Mouse (Mus musculus): ENCODE data around the gene Gm10639. TPM values are rescaled to one million over a fixed set of nuclear protein-coding genes. Genes with fewer than 3 reads are reported as not detected.
"Not testable (repeated sequence)": the region's sequence is repeated elsewhere in the genome, so short reads cannot be mapped to it uniquely, and the experiment has no call there.

Gene Gm10639
- total and polyA plus RNA-seq, 3 experiments: not detected

DNA sequence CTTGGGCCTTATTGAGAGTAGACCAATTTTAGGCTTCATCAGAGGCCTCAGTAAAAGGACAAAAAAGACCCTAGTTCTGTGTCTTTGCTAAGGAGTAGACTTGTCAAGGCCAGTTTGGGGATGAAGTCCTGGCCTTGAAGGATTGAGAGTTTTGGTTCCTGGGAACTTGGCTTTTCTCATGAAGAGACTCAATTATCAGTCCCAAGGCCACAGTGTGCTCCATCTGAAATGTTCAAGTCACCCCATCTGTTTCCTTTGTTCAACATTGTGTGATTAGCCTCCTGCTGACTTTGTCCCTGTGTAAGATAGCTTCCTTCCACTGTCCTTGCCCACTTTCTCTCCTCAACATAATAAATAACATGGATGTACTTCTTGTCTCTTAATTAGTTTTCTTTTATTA, 60.3 kb downstream of the Gm10639 start:
- H3K4me1 ChIP-seq (ENCODE audit: control insufficient read depth in 1 of 2, insufficient read depth in 2 of 2); H3K9ac ChIP-seq (ENCODE audit: insufficient read depth, low read depth); H3K36me3 ChIP-seq (replicated peaks in 1 of 2; ENCODE audit: control insufficient read depth in 1 of 2, insufficient read depth in 1 of 2, low read length in 1 of 2); H3K9me3 ChIP-seq (replicated peaks; ENCODE audit: low read length); H3K4me2 ChIP-seq (ENCODE audit: insufficient read depth, low read depth, poor library complexity, severe bottlenecking); dilution Hi-C loops (cut with MboI; ENCODE audit: extremely low pct_ligation_motif_present, extremely low pct_unique_long_range_greater_than_20kb, low sequenced_read_pairs); in situ Hi-C loops (cut with MboI; ENCODE audit: low pct_ligation_motif_present, low pct_unique_long_range_greater_than_20kb, low sequenced_read_pairs); H3K4me3 ChIP-seq (replicated peaks in 1 of 3; ENCODE audit: low read depth in 2 of 3, low read length in 2 of 3, poor library complexity in 1 of 3); H3K79me2 ChIP-seq (replicated peaks; ENCODE audit: control insufficient read depth, extremely low read depth, insufficient read depth, poor library complexity, severe bottlenecking); H3K27ac ChIP-seq (ENCODE audit: insufficient read depth, low read depth); DNase-seq (ENCODE audit: extremely low read depth): not testable (repeated sequence)
- H3K27me3 ChIP-seq (replicated peaks): peaks cover 24% of the 10 kb centered on the region

DNA sequence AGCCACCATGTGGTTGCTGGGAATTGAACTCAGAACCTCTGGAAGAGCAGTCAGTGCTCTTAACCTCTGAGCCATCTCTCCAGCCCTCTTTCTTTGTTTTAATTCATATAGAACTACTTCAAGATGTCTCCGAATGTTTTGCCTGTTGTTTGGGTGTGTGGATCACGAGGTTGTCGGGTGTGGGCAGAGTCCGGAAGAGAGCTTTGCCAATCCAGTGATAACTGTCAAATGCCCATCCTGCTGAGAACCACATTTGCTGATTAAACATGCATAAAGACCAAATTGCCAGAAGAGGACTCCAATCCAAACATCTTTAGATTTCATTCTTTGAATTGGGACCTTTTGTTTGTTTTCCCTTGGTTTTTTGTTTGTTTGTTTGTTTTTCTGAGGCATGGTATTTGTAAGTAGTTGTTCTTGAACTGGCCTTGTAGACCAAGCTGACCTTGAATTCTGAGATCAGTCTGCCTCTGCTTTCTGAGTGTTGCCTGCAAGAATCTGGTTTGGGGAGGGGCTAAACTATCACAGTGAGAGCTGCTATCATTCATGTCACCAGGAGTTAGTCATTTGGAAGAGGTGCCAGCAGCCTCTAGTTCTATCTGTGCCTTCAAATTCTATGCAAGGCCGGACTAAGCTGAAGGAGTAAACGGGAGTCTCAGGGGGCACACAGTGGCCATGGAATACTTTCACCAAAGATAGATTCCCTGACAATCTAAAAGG, 61.9 kb downstream of the Gm10639 start:
- H3K4me1 ChIP-seq (ENCODE audit: control insufficient read depth in 1 of 2, insufficient read depth in 2 of 2): no peaks in the 10 kb centered on the region
- in situ Hi-C loops (cut with MboI; ENCODE audit: low pct_ligation_motif_present, low pct_unique_long_range_greater_than_20kb, low sequenced_read_pairs): no loop called here
- peaks cover 33% of the 10 kb centered on the region for H3K27me3 ChIP-seq (replicated peaks)
- DNase-seq (ENCODE audit: extremely low read depth): no peak
- H3K4me2 ChIP-seq (ENCODE audit: insufficient read depth, low read depth, poor library complexity, severe bottlenecking): no peak overlapping the region
- no peak overlapping the region for H3K9ac ChIP-seq (ENCODE audit: insufficient read depth, low read depth)
- no peaks in the 10 kb centered on the region for H3K9me3 ChIP-seq (replicated peaks; ENCODE audit: low read length)
- H3K79me2 ChIP-seq (replicated peaks; ENCODE audit: control insufficient read depth, extremely low read depth, insufficient read depth, poor library complexity, severe bottlenecking): no peaks in the 10 kb centered on the region
- no peaks in the 10 kb centered on the region for H3K36me3 ChIP-seq (replicated peaks in 1 of 2; ENCODE audit: control insufficient read depth in 1 of 2, insufficient read depth in 1 of 2, low read length in 1 of 2)
- TF ChIP-seq CHD2 (IDR thresholded peaks at IDR 0.05; ENCODE audit: low read length) (no peak), MAX (IDR thresholded peaks at IDR 0.05; ENCODE audit: low read length) (no peak), MEF2A (IDR thresholded peaks at IDR 0.05; ENCODE audit: borderline replicate concordance, low read depth, low read length) (no peak), ELF1 (IDR thresholded peaks at IDR 0.05; ENCODE audit: low read depth, low read length) (no peak), TCF12 (IDR thresholded peaks at IDR 0.05; ENCODE audit: low read depth, low read length) (no peak), IRF4 (IDR thresholded peaks at IDR 0.05; ENCODE audit: low read depth, low read length) (no peak), SIN3A (IDR thresholded peaks at IDR 0.05; ENCODE audit: low read length) (no peak), KAT2A (IDR thresholded peaks at IDR 0.05; ENCODE audit: insufficient replicate concordance, low read length) (no peak), BHLHE40 (IDR thresholded peaks at IDR 0.05; ENCODE audit: low read depth, low read length) (no peak), MAFK (IDR thresholded peaks at IDR 0.05; ENCODE audit: insufficient replicate concordance, low read length) (no peak), EP300 (IDR thresholded peaks at IDR 0.05; ENCODE audit: low read length) (no peak), RAD21 (IDR thresholded peaks at IDR 0.05; ENCODE audit: low read depth, low read length) (no peak), UBTF (IDR thresholded peaks at IDR 0.05; ENCODE audit: low read depth, low read length) (no peak), JUND (conservative IDR thresholded peaks at IDR 0.05; ENCODE audit: low read depth, low read length) (no peak), E2F4 (IDR thresholded peaks at IDR 0.05; ENCODE audit: insufficient replicate concordance, low read depth, low read length) (no peak), MAZ (IDR thresholded peaks at IDR 0.05; ENCODE audit: low read depth, low read length) (no peak)
- dilution Hi-C loops (cut with MboI; ENCODE audit: extremely low pct_ligation_motif_present, extremely low pct_unique_long_range_greater_than_20kb, low sequenced_read_pairs): no loop called here
- H3K4me3 ChIP-seq (replicated peaks in 1 of 3; ENCODE audit: low read depth in 2 of 3, low read length in 2 of 3, poor library complexity in 1 of 3): no peak overlapping the region
- H3K27ac ChIP-seq (ENCODE audit: insufficient read depth, low read depth): no peak overlapping the region

Other genes starting within 250 kb of the Gm10639 start
- not detected in 2 replicates for gene Gcm1, start 238.0 kb upstream of the Gm10639 start, total RNA-seq (2012; rRNA removed)
- gene Gcm1, start 238.0 kb upstream of the Gm10639 start, total RNA-seq (2014; rRNA removed): not detected in 2 replicates
- not detected in 2 replicates for gene Gcm1, start 238.0 kb upstream of the Gm10639 start, polyA plus RNA-seq (2012; ENCODE audit: insufficient read length, low read depth)
- 18.3 and 20.8 TPM in 2 replicates for gene Fbxo9, start 180.9 kb upstream of the Gm10639 start, total RNA-seq (2012; rRNA removed)
- 24.2 and 25.5 TPM in 2 replicates for gene Fbxo9, start 180.9 kb upstream of the Gm10639 start, total RNA-seq (2014; rRNA removed)
- gene Fbxo9, start 180.9 kb upstream of the Gm10639 start, polyA plus RNA-seq (2012; ENCODE audit: insufficient read length, low read depth): 12.7 and 14.3 TPM in 2 replicates
- 3.4 and 4.8 TPM in 2 replicates for gene Ick, start 180.7 kb upstream of the Gm10639 start, total RNA-seq (2012; rRNA removed)
- gene Ick, start 180.7 kb upstream of the Gm10639 start, total RNA-seq (2014; rRNA removed): 4.5 and 5.0 TPM in 2 replicates
- 5.4 and 7.1 TPM in 2 replicates for gene Ick, start 180.7 kb upstream of the Gm10639 start, polyA plus RNA-seq (2012; ENCODE audit: insufficient read length, low read depth)
- gene Gsta4, start 107.1 kb upstream of the Gm10639 start, total RNA-seq (2012; rRNA removed): 0.50 and 0.85 TPM in 2 replicates
- gene Gsta4, start 107.1 kb upstream of the Gm10639 start, total RNA-seq (2014; rRNA removed): not detected in 2 replicates
- 0.47 and 1.2 TPM in 2 replicates for gene Gsta4, start 107.1 kb upstream of the Gm10639 start, polyA plus RNA-seq (2012; ENCODE audit: insufficient read length, low read depth)
- not detected in 2 replicates for gene Gsta1, start 59.3 kb upstream of the Gm10639 start, total RNA-seq (2012; rRNA removed)
- not detected in 2 replicates for gene Gsta1, start 59.3 kb upstream of the Gm10639 start, total RNA-seq (2014; rRNA removed)
- gene Gsta1, start 59.3 kb upstream of the Gm10639 start, polyA plus RNA-seq (2012; ENCODE audit: insufficient read length, low read depth): not detected in 2 replicates
- not detected in 2 replicates for gene Gm3776, start 32.8 kb upstream of the Gm10639 start, total RNA-seq (2012; rRNA removed)
- not detected in 2 replicates for gene Gm3776, start 32.8 kb upstream of the Gm10639 start, total RNA-seq (2014; rRNA removed)
- not detected in 2 replicates for gene Gm3776, start 32.8 kb upstream of the Gm10639 start, polyA plus RNA-seq (2012; ENCODE audit: insufficient read length, low read depth)
- gene Omt2a, start 24.9 kb downstream of the Gm10639 start, total RNA-seq (2012; rRNA removed): not detected in 2 replicates
- gene Omt2a, start 24.9 kb downstream of the Gm10639 start, total RNA-seq (2014; rRNA removed): not detected in 2 replicates
- gene Omt2a, start 24.9 kb downstream of the Gm10639 start, polyA plus RNA-seq (2012; ENCODE audit: insufficient read length, low read depth): not detected in 2 replicates
- gene Omt2b, start 37.7 kb downstream of the Gm10639 start, total RNA-seq (2012; rRNA removed): not detected in 2 replicates
- gene Omt2b, start 37.7 kb downstream of the Gm10639 start, total RNA-seq (2014; rRNA removed): not detected in 2 replicates
- gene Omt2b, start 37.7 kb downstream of the Gm10639 start, polyA plus RNA-seq (2012; ENCODE audit: insufficient read length, low read depth): not detected in 2 replicates
- not detected in 2 replicates for gene Gsta2, start 65.9 kb downstream of the Gm10639 start, total RNA-seq (2012; rRNA removed)
- not detected in 2 replicates for gene Gsta2, start 65.9 kb downstream of the Gm10639 start, total RNA-seq (2014; rRNA removed)
- not detected in 2 replicates for gene Gsta2, start 65.9 kb downstream of the Gm10639 start, polyA plus RNA-seq (2012; ENCODE audit: insufficient read length, low read depth)
- gene Dppa5a, start 78.3 kb downstream of the Gm10639 start, total RNA-seq (2012; rRNA removed): not detected in 2 replicates
- gene Dppa5a, start 78.3 kb downstream of the Gm10639 start, total RNA-seq (2014; rRNA removed): not detected in 2 replicates
- gene Dppa5a, start 78.3 kb downstream of the Gm10639 start, polyA plus RNA-seq (2012; ENCODE audit: insufficient read length, low read depth): not detected in 2 replicates
- not detected in 2 replicates for gene Ooep, start 88.8 kb downstream of the Gm10639 start, total RNA-seq (2012; rRNA removed)
- not detected in 2 replicates for gene Ooep, start 88.8 kb downstream of the Gm10639 start, total RNA-seq (2014; rRNA removed)
- gene Ooep, start 88.8 kb downstream of the Gm10639 start, polyA plus RNA-seq (2012; ENCODE audit: insufficient read length, low read depth): not detected in 2 replicates
- not detected in 2 replicates for gene Ddx43, start 105.9 kb downstream of the Gm10639 start, total RNA-seq (2012; rRNA removed)
- gene Ddx43, start 105.9 kb downstream of the Gm10639 start, total RNA-seq (2014; rRNA removed): not detected in 2 replicates
- not detected in 2 replicates for gene Ddx43, start 105.9 kb downstream of the Gm10639 start, polyA plus RNA-seq (2012; ENCODE audit: insufficient read length, low read depth)
- not detected in 2 replicates for gene Cgas, start 153.3 kb downstream of the Gm10639 start, total RNA-seq (2012; rRNA removed)
- gene Cgas, start 153.3 kb downstream of the Gm10639 start, total RNA-seq (2014; rRNA removed): not detected in 2 replicates
- not detected in 2 replicates for gene Cgas, start 153.3 kb downstream of the Gm10639 start, polyA plus RNA-seq (2012; ENCODE audit: insufficient read length, low read depth)
- 21.5 and 22.9 TPM in 2 replicates for gene Mto1, start 158.3 kb downstream of the Gm10639 start, total RNA-seq (2012; rRNA removed)
- gene Mto1, start 158.3 kb downstream of the Gm10639 start, total RNA-seq (2014; rRNA removed): 21.5 and 22.5 TPM in 2 replicates
- gene Mto1, start 158.3 kb downstream of the Gm10639 start, polyA plus RNA-seq (2012; ENCODE audit: insufficient read length, low read depth): 13.8 and 14.2 TPM in 2 replicates
- gene Gm17324, start 158.9 kb downstream of the Gm10639 start, total RNA-seq (2012; rRNA removed): 0.46 and 0.55 TPM in 2 replicates
- gene Gm17324, start 158.9 kb downstream of the Gm10639 start, total RNA-seq (2014; rRNA removed): not detected in 2 replicates
- gene Gm17324, start 158.9 kb downstream of the Gm10639 start, polyA plus RNA-seq (2012; ENCODE audit: insufficient read length, low read depth): not detected in 2 replicates
- 14,448 and 18,409 TPM in 2 replicates for gene Eef1a1, start 199.2 kb downstream of the Gm10639 start, total RNA-seq (2012; rRNA removed)
- 21,026 and 21,314 TPM in 2 replicates for gene Eef1a1, start 199.2 kb downstream of the Gm10639 start, total RNA-seq (2014; rRNA removed)
- 11,979 and 12,362 TPM in 2 replicates for gene Eef1a1, start 199.2 kb downstream of the Gm10639 start, polyA plus RNA-seq (2012; ENCODE audit: insufficient read length, low read depth)